In the genomic region with DNA sequence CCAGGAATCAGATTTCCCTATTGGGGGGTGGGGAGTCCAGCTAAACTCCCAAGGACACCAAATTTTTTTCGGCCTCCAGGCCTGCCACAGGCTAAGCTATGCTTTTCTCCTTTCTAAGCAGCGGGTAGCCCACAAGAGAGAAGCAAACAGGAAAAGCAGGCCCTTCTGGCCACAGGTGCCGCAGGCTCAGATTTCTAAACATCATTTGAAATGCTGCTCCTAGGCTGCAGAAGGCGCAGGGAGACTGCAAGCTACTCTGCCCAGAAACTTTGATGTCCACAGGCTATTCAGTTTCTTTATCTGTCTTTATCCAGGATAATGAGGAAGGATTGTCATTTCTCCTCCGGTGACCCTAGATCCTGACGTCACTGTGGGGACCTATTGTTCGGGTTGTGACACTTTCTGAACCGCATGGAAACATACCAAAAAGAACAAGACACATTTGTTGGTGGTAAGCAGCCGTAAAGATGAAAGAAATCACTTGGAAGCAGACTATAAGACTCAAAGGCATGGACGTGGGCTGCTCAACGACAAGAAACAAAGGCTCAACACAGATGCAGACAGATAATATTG, we compare ENCODE assay signal across 14 mouse cellular contexts.
A peak's percentile ranks its signal among the peaks of the same experiment; 100 is the strongest.
DNase-seq lines count a peak whose midpoint lies in the region; ATAC-seq and TF ChIP-seq lines count a peak whose summit lies in the region.
"Had no signal": no experiment of that assay in that cellular context is flagged by ENCODE, and none has a peak within 500 bp of the region (broad histone marks: within the 10 kb centered on the region; RNA-seq: fewer than 3 reads in every experiment).

No protein-coding gene starts in this region.

- H3K36me3 ChIP-seq in heart, embryonic 15.5 days = peaks cover 67% of the 10 kb centered on the region
- no peaks in the 10 kb centered on the region for H3K36me3 ChIP-seq in heart, adult 2 months (ENCODE audit: control insufficient read depth, insufficient read depth, low read length)
- H3K36me3 ChIP-seq in midbrain, embryonic 13.5 days = no peaks in the 10 kb centered on the region
- H3K36me3 ChIP-seq in midbrain, postnatal 0 days (ENCODE audit: insufficient read depth, low read length) = no peaks in the 10 kb centered on the region
- no peaks in the 10 kb centered on the region for H3K36me3 ChIP-seq in midbrain, embryonic 14.5 days (ENCODE audit: control insufficient read depth, insufficient read depth, low read length)
- H3K36me3 ChIP-seq: neural tube, embryonic 15.5 days had no signal

- H3K4me1 ChIP-seq in heart, embryonic 15.5 days (replicated peaks) = peaks cover 39% of the 10 kb centered on the region
- peaks cover under 1% of the 10 kb centered on the region; the same call in 1 of the 2 replicates for H3K4me1 ChIP-seq in heart, adult 2 months (ENCODE audit: control insufficient read depth, insufficient read depth, low read length)
- H3K4me1 ChIP-seq in midbrain, embryonic 13.5 days (replicated peaks) = peaks cover 25% of the 10 kb centered on the region
- H3K4me1 ChIP-seq in midbrain, postnatal 0 days (ENCODE audit: insufficient read depth, low read length) = no peaks in the 10 kb centered on the region
- H3K4me1 ChIP-seq in midbrain, embryonic 14.5 days (ENCODE audit: control insufficient read depth, insufficient read depth, low read length) = peaks cover 3% of the 10 kb centered on the region

- H3K79me2 ChIP-seq in heart, adult 2 months (replicated peaks; ENCODE audit: control insufficient read depth, insufficient read depth, low read length) = no peaks in the 10 kb centered on the region

- 53% methylated on average over 11 of the region's 11 CpGs for WGBS in heart, embryonic 15.5 days
- WGBS in heart, adult 2 months = 55% methylated on average over 11 of the region's 11 CpGs
- 11% methylated on average over 11 of the region's 11 CpGs for WGBS in midbrain, embryonic 13.5 days
- WGBS in midbrain, postnatal 0 days = 18% methylated on average over 11 of the region's 11 CpGs
- 15% methylated on average over 11 of the region's 11 CpGs for WGBS in midbrain, embryonic 14.5 days

- no peak for TF ChIP-seq CTCF in heart, adult 2 months (IDR thresholded peaks at IDR 0.05)
- TF ChIP-seq CTCF in midbrain, postnatal 0 days (IDR thresholded peaks at IDR 0.05) = no peak

- H3K27ac ChIP-seq in heart, embryonic 15.5 days = 0 out of 2 replicates have a peak overlapping the region, but pooled peaks have one; percentile 10
- H3K27ac ChIP-seq in heart, adult 2 months = no peak overlapping the region
- peak overlapping the region; percentile 12; the same call in 1 of the 2 replicates for H3K27ac ChIP-seq in midbrain, embryonic 13.5 days
- H3K27ac ChIP-seq in midbrain, postnatal 0 days (ENCODE audit: low read depth, low read length) = no peak overlapping the region
- H3K27ac ChIP-seq in midbrain, embryonic 14.5 days (replicated peaks; ENCODE audit: low read depth, low read length) = no peak overlapping the region; the same call in 1 of the 2 replicates
- H3K27ac ChIP-seq: neural tube, embryonic 15.5 days had no signal

- TF ChIP-seq POLR2A in heart, adult 2 months (IDR thresholded peaks at IDR 0.05; ENCODE audit: insufficient read depth, low read depth, low read length) = no peak

- intact Hi-C loops in heart, adult 2 months (cut with DNase I) = no loop called here

- no peak overlapping the region for H3K4me2 ChIP-seq in heart, embryonic 15.5 days
- no peak overlapping the region for H3K4me2 ChIP-seq in midbrain, embryonic 13.5 days (replicated peaks)
- H3K4me2 ChIP-seq in midbrain, postnatal 0 days (ENCODE audit: low read depth, low read length, poor library complexity, severe bottlenecking) = no peak overlapping the region
- H3K4me2 ChIP-seq in midbrain, embryonic 14.5 days (ENCODE audit: low read length) = no peak overlapping the region
- H3K4me2 ChIP-seq: neural tube, embryonic 15.5 days had no signal

- no peak for TF ChIP-seq EP300 in heart, adult 2 months (IDR thresholded peaks at IDR 0.05; ENCODE audit: insufficient read depth, low read depth, low read length)

- no peaks in the 10 kb centered on the region for H3K9me3 ChIP-seq in heart, embryonic 15.5 days (replicated peaks)
- no peaks in the 10 kb centered on the region for H3K9me3 ChIP-seq in midbrain, embryonic 13.5 days
- no peaks in the 10 kb centered on the region for H3K9me3 ChIP-seq in midbrain, postnatal 0 days (ENCODE audit: low read length)
- H3K9me3 ChIP-seq in midbrain, embryonic 14.5 days (ENCODE audit: control insufficient read depth, low read length) = no peaks in the 10 kb centered on the region
- H3K9me3 ChIP-seq: neural tube, embryonic 15.5 days had no signal

- no peak for ATAC-seq in heart, embryonic 15.5 days (replicated peaks; ENCODE audit: insufficient number of reproducible peaks, insufficient read depth, low FRiP score, low read depth)
- no peak for ATAC-seq in midbrain, embryonic 13.5 days
- ATAC-seq in midbrain, postnatal 0 days (ENCODE audit: low FRiP score) = no peak; the same call in 1 of the 2 replicates
- peak; percentile 11; the same call in 1 of the 2 replicates for ATAC-seq in midbrain, embryonic 14.5 days (ENCODE audit: low FRiP score, low TSS enrichment)

- H3K9ac ChIP-seq in heart, embryonic 15.5 days = no peak overlapping the region
- H3K9ac ChIP-seq in heart, adult 2 months (ENCODE audit: low read depth, low read length) = no peak overlapping the region
- H3K9ac ChIP-seq in midbrain, embryonic 13.5 days (replicated peaks) = no peak overlapping the region
- H3K9ac ChIP-seq in midbrain, postnatal 0 days (replicated peaks; ENCODE audit: low read length, poor library complexity, severe bottlenecking) = no peak overlapping the region
- H3K9ac ChIP-seq in midbrain, embryonic 14.5 days (replicated peaks; ENCODE audit: low read length) = no peak overlapping the region
- H3K9ac ChIP-seq: neural tube, embryonic 15.5 days had no signal

- no peak overlapping the region for H3K4me3 ChIP-seq in heart, embryonic 15.5 days
- H3K4me3 ChIP-seq in heart, adult 2 months = no peak overlapping the region
- no peak overlapping the region for H3K4me3 ChIP-seq in midbrain, embryonic 13.5 days (replicated peaks)
- H3K4me3 ChIP-seq in midbrain, postnatal 0 days (ENCODE audit: low read depth, low read length) = no peak overlapping the region
- H3K4me3 ChIP-seq in midbrain, embryonic 14.5 days (replicated peaks; ENCODE audit: low read depth, low read length) = no peak overlapping the region
- H3K4me3 ChIP-seq: neural tube, embryonic 15.5 days had no signal

- DNase-seq in adrenal gland, adult 2 months = peak; percentile 28
- no peak for DNase-seq in adrenal gland, postnatal 10 days
- DNase-seq in heart, adult 2 months = no peak
- DNase-seq in midbrain, postnatal 0 days (ENCODE audit: low spot score) = no peak
- peak; percentile 55 for DNase-seq in midbrain, embryonic 14.5 days
- no peak for DNase-seq in adrenal gland, adult 18-20 months (ENCODE audit: low spot score in 2 of 2)
- DNase-seq: adrenal gland, postnatal 36 days; cerebellum, adult 11-12 months; kidney, postnatal 25 days; lung, postnatal 36 days; thymus, adult 2 months had no signal

- H3K27me3 ChIP-seq in heart, embryonic 15.5 days = no peaks in the 10 kb centered on the region
- H3K27me3 ChIP-seq in heart, adult 2 months (ENCODE audit: control insufficient read depth, insufficient read depth, low read length) = no peaks in the 10 kb centered on the region
- no peaks in the 10 kb centered on the region for H3K27me3 ChIP-seq in midbrain, embryonic 13.5 days
- H3K27me3 ChIP-seq in midbrain, postnatal 0 days (ENCODE audit: insufficient read depth, low read length) = no peaks in the 10 kb centered on the region
- H3K27me3 ChIP-seq in midbrain, embryonic 14.5 days (ENCODE audit: control insufficient read depth, insufficient read depth, low read length) = no peaks in the 10 kb centered on the region
- H3K27me3 ChIP-seq: neural tube, embryonic 15.5 days had no signal

Comparison
In these comparisons a context has a peak if more than half of its experiments do, and no peak if none do; other contexts are left out.
1. DNase-seq: peak in adrenal gland, adult 2 months (single experiment) and midbrain, embryonic 14.5 days (single experiment); none in adrenal gland, postnatal 10 days (single experiment), heart, adult 2 months (0 of 2), midbrain, postnatal 0 days (single experiment) and adrenal gland, adult 18-20 months (0 of 2).
2. H3K27ac ChIP-seq: peak in heart, embryonic 15.5 days (single experiment) and midbrain, embryonic 13.5 days (single experiment); none in heart, adult 2 months (single experiment), midbrain, postnatal 0 days (single experiment) and midbrain, embryonic 14.5 days (single experiment).